Mouse (Mus musculus): Measurements from ENCODE around the gene Lpo.
A peak's percentile ranks its signal among the peaks of the same experiment; 100 is the strongest.

The Lpo gene

DNA sequence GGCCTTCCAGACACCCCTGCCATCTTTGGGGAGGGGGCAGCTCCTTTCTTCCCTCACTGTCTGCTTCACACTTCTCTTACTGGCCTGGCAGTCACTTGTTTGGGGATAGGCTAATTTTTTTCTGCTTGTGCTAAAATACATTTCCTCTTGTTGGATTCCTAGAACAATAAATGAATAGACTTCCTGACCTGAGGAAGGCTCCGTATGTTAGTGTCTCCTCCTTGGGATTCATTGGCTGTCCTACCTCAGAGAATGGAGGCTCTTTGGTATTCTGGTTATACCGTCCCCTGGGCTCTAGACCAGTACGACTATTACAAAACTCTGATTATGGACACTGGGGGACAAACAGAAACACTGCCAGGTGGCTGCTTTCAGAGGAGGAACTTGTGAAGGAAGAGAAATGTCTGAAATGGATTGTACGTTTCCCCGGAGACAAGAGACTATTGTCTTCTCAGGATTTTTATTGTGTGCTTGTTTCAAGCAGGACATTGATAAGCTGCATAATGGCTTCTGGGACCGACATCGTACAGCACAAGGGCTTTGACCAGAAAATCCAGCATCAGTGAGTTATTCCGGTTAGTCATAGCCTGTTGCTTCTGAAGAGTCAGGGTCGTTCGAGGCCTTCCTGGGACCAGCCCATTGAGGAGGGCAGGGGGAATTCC lies at the start of gene Lpo:
TSS of gene Lpo (minus strand) at position 51 of the 662 bp plus-strand sequence.
- DNase-seq: no peak

DNA sequence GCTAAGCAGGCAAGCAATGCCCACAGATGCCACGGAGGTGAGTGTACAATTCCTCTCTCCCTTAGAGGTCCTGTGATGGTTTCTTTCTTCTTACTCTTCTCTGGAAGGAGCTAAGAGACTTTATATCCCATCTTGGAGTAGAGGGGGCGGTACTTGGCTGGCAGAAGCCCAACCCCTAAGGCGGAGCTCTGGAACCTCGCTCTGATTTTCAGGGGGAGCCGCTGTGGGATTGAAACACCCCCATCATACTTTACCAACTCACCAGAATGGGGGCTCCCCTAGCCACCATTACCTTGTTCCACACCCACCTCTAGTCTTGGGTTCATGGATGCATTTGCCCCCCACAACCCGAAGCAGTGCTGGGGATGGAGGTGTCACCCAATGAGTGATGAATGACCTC lies 47.3 kb upstream of the Lpo start, which contains the start of gene Epx:
TSS of gene Epx (minus strand) at position 101 of the 400 bp plus-strand sequence.
- DNase-seq: no peak

DNA sequence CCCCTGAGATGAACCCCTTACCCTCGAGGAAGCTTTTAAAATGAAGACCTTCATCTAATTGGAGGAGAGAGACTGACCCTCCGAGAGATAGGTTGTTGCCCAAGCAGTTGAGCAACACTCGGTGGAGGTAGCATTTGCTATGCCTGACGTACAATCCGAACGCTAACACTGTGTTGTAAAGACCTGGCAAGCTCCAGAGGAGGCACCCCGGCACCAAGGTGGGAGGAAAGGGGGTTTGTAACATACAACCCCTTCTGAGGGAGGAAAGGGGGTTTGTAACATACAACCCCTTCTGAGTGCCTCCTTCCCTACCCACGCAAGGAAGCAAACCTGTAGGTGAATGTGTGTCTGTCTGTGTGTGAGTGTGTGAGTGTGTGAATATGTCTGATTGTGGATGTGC lies 43.7 kb upstream of the Lpo start:
- no peak for DNase-seq

DNA sequence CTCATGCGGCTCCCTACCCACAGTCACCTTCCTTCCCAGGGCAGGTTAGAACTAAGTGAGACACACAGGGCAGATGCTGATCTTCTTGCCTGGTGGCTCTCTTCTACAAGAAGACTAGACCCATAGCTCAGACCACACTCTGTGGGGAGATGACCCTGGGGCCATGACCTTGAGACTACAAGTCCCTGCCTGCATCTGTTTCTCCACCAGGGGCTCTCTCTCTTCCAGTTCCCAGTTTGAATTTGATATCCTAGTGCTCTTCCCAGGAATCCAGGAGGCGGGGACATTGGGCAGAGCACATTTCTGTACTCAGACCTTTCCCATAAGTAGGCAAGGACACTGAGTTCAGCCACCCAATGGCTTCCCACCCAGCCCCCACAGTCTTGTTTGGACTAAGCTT lies 42.0 kb upstream of the Lpo start:
- no peak for DNase-seq

DNA sequence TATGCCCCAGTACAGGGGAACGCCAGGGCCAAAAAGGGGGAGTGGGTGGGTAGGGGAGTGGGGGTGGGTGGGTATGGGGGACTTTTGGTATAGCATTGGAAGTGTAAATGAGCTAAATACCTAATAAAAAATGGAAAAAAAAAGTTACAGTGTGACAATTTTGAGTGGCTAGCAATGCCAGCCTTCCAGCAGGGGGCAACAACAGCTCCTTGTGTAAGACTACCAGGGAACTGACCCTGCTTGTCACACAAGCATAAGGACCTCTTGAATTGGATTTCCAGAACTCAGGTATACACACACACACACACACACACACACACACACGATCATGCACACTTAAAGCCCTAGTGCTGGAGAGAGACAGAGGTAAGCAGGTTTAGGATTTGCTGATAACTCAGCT lies 38.8 kb upstream of the Lpo start:
- peak; percentile 64 to 66 for DNase-seq

DNA sequence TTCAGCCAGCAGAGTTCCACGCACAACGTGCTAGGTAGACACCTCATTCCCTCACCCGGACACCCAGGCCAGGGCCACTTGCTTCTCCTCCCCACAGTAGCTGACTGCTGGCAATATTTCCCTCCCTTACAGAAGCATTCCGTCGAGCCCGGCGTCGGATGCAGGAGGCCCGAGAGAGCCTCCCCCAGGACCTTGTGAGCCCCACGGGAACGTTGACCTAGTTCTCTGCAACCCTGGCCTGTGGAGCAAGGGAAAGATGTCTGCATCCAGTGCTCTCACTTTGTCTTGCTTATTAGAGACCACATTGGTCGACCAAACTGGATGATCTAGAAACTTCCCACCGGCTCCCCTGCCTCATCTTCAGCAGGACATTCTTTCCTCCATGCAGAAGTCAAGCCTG lies 34.7 kb upstream of the Lpo start:
- DNase-seq: no peak

DNA sequence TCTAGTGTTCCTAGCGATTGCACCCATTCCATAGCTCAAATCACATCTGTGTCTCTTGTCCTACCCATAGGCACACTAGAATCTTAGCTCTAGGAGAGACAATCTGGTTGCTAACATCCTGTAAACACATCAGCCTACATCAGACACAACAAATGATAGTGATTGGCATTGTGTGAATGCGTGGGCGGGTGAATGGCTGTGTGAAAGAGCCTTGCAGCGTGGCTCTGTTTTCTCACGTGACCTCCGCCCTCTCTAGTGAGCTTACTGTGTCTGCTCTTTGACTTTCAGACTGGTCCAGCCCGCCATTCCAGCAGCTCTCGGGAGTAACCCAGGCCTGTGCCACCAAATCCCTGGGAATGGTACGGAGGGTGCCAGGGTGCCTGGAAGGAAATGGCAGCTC lies 32.3 kb upstream of the Lpo start:
- DNase-seq: no peak

DNA sequence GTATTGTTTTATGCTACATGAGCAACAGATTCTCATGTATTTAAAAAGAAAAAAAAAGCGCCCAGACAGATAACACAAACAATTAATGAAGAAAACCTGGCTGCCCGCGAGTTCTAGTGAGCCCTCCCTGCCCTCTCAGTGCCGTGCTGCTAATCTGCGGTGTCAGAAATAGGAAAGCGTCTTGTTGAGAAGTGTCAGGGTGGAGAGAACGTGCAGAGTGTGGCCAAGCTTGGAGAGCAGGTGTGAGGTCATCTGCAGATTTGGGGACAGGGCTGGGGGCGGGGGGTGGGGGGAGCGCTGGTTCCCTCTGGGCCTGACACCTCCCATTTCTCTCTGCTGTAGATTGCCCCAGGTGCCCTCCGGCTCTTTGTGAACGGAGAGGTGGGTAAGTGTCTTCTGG lies 31.2 kb upstream of the Lpo start:
- DNase-seq: no peak

DNA sequence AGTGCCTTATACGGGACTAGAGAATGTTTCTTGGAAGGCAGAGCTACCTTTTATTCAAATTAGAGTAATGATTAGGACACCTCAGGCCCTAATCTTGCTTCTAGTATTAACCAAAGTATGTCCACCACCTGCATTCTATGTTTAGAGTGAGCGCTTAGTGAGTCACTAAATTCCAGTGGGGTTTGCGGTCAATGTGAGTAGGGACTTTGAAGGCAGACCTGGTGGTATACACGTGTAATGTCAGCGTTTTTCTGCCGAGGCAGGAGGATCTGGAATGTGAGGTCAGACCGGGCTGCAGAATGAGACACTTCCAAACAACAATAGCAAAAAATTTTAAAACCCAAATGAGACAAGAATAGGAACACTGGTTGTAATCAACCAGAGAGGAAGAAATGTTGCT lies 26.5 kb upstream of the Lpo start:
- no peak for DNase-seq

DNA sequence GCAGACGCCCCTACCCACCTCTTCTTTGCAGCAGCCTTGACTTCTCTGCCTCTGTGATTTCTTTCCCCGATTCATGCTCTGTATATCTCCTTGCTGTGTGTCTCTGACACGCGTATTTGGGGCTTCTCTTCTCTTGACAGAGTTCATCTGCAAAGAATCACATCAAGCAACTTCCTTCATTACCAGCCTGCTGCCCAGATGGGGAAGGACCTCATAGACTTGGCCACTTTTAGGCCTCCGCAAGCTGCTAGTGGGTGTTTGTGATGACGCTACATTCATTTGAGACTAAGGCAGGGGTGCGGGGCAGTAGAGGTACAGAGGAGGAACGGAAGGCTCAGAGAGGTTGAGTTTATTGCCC lies 25.5 kb upstream of the Lpo start:
- no peak for DNase-seq

DNA sequence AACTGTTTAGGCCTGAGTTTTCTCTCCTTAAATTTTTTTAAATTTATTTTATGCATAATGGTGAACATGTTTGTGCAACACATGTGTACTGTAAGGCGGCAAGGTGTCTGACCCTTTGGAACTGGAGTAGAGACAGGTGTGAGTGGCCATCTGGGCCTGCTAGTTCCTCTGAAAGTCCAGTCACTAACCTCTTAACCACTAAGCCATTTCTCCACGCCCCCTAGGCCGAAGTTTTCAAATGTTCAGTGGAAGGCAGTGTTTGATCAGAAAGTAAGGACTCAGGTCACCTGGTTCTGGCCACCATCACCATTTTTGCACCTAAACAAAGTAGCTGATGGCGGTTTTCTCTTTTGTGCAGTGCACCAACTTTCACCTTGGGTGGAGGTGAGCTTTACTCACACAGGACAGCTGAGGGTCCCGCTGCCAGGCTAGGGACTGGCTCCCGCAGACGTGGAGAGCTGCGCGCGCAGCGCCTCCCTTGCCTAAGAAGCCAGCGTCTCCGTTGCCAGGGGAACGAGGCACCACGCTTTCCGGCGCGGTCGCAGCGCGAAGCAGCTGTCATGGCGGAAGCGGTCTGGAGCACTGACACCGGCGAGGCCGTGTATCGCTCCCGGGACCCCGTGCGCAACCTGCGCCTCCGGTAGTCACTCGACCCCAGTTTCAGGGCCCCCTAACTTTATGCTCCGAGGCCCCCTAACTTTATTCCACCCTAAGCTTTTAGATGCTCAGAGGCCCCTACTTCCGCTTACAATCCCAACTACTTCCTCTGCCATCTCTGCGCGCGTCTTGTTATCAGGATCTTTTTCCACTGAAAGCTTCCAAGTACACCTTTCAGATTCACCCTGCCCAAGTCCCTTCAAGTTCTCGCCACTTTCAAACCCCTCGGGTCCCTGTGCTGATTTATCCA lies 24.9 kb upstream of the Lpo start, which contains the start of gene Mks1:
TSS of gene Mks1 (plus strand) at position 526 of the 907 bp plus-strand sequence.
- DNase-seq: peak; percentile 96 to 97

DNA sequence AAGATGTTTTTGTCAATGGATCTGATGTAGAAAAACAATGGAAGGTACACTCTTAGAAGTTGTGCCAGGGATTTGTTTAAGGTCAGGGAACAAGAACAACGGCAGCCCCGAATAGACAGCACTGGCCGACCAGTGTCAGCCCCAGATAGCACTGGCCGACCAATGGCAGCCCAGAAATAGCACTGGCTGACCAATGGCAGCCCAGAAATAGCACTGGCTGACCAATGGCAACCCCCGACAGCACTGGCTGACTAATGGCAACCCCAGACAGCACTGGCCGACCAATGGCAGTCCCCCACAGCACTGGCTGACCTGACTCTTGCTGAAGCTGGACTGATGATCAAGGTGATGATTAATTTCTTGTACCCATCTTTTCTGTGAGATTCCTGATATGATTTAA lies 19.8 kb upstream of the Lpo start:
- no peak for DNase-seq

DNA sequence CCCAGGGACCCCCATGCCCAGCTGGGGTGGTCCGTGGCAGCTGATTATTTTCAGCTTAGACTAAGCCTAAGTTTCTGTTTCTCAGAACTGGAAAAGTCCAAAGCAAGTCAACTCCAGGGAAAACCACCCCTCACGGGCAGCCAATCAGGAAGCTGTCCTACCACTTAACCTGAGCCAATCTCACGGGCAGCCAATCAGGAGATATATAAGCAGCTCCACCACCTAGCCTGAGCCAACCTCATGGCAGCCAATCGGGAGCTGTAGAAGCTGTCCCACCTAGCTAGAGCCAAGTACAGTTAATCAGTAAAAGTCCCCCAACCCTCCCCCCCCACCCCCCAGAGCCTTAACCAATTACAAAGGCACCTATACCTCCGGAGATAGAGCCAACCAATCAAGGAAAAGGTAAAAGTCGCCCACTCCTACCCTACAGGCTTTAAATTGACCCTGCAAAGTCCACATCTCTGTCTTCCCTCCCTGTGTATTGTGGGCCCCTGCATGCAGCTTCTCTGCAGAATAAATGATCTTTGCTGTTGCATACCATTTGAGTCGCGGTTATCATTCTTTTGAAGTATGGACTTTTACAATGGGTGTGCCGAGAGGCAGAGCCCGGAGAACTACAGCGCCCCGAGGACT lies 19.0 kb upstream of the Lpo start:
- no peak for DNase-seq

DNA sequence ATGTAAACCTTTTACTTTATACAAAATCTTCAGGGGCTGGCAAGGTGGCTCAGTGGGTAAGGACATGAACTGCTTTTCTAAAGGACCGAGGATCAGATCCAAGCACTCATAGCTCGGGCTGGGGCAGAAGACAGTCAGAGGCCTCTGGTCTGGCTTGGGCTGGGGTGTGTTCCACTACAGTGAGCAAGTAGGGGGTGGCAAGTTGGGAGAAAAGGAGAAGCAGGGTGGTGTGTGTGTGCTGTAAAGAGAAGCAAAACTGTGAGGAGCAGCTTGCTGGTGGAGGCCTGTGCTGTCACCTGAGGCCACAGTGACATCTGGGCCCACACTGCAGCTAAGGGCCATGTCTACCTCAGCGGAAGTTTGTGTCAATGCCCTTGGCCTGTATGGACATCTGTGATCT lies 13.3 kb upstream of the Lpo start:
- DNase-seq: no peak

DNA sequence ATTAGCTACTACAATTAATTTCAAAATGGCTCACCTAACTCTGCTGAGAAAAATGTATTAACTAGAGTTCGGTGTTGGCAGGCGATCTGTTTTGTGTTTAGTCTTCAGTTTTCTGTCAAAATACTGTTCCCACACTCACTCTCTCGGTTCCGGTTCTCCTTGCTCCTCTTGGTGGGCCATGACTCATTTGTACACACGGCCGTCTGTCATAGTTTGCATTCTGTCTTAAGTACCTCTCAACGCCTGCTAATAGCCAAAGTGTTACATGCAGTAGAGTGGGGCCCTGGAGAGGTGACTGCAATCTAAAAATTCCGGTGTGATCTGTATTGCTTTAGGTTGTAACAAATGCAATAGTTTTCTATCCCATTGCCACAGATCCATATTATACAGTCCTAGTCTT lies 12.6 kb upstream of the Lpo start:
- DNase-seq: no peak

DNA sequence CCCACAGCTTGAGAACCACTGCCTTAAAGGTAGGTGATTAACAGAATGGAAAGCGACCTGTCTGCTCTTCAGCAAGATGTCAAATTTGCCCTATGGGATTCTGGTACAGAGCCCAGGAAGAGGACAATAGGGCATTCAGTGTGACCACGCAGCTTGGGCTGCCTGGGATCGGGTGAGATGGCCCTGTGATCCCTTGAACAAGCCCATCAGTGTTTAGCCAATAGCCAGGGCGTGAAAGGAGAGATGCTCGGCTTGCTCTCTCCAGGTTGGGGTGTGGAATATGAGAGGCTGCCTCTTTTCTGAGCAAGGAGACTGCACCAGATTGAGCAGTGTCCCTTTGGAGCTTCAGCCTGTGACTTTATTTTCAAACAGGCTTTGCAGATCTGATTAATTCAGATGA lies 6.6 kb downstream of the Lpo start:
- DNase-seq: no peak

DNA sequence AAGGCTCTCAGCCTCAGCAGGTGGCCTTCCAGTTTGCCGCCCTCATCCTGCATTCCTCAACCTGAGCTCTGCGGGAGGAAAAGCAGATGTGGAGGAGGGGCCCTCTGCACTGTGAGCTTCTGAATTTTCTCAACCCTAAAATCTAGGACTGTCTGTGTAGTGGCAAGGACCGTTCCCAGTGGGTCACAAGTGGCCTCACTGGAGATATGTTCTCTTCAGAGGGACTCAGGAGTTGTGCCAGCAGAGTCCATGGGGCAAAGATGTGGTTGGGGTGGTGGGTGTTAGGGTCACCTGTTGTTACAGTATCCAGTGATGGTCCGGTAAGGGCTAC lies 10.7 kb downstream of the Lpo start:
- no peak for DNase-seq

DNA sequence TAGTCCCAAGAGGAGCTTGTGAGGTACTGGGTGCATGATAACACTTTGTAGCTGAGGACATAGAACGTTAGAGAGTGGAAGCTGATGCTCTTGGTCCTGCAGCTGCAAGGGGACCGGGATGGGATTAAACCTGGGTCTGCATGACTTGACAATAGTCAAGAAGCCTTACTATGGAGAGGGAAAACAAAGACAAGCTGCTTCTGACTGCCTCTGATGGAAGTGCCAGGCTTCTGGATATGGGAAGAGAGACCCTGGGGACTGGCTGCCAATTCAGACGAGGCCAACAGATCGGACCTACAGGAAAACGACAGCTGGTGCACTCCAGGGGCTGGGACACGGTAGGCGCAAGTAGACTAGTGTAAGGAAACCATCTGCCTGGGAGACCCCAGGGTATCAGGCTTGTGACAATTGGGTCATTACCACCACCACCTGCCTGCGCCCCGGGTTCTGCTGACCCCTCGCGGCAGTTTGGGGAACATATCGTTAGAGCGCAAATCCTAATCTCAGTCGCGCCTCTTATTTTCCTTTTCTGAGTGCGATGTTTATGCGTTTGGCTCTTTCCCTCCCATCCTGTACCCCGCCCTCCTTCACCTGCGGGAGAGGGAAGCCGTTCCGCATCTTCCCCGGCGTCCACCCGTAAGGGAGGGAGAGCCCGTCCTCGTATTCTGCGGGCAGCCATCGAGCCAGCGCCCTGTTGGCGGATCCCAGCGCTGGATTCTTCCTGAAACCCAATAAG lies 11.2 kb downstream of the Lpo start:
- DNase-seq: peak; percentile 63 to 68

DNA sequence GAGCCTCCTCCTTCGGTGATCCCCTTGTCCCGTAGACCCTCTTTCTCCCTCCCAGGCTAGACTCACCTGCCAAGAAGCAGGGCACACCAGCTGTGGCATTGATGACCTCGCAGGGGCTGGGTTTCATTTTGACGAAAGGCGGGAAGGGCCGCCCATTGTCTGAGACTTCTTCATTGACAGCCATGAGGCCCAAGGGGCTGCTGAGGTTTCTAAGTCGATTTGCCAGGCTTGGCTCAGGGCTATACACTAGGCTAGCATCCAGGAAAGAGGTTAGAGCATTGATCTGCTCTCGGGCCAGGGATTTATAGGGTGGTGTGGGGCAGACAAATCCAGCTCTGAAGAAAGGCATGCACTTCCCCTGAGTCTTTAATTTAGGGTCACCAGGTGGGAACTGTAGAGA lies 13.3 kb downstream of the Lpo start:
- DNase-seq: no peak

DNA sequence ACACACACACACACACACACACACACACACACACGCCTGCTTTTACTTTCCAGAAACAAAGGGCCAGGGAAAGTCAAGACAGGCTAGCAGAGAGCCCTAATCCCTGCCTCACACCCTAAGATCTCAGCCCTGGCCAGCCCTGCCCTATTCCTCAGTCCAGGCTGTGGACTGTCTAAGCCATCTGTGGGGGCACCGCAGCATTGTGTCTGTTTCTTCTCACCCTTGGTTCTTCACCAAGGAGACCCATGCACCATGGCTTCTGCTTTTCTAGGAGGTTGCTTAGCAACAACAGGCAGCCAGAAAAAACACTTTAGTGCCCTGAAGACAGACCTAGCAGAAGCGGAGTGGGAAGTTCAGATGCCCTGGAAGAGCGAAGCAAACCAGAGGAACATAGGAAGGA lies 16.7 kb downstream of the Lpo start:
- no peak for DNase-seq

DNA sequence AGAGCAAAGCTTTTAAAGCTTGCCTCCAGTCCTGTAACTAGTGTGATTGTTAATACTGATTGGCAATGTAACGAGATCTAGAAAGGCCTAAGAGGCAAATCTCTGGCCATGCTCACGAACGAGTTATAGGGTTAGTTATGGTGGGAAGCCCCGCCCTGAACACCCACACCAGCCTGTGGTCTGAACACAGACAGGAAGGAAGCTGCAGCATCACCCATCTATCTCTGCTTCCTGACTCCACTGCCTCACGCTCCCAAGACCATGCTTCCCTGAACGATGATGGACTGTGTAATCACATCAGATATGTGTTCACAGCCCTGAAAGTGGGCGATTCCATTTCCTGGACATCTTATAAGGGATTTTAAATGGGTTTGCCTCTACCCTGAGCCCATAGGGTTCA lies 19.9 kb downstream of the Lpo start:
- no peak for DNase-seq

DNA sequence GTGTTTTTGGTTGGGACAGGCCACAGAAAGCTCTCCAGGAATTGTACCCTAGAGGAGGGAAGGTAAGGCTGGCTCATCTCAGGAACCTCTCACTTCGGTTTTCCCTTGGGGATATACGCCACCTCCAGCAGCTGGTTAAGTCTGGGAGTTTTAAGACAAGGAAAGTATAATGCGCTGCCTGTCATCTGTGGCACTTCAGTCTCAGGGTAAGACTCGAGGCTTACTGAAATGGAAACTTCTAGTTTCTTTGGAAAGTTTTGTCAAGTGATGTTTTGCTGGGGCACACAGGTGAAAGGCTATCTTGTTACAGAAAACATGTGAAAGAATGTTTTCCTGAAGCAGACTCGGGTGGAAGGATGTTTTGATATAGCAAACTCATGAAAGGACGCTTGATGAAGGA lies 20.7 kb downstream of the Lpo start:
- DNase-seq: no peak

DNA sequence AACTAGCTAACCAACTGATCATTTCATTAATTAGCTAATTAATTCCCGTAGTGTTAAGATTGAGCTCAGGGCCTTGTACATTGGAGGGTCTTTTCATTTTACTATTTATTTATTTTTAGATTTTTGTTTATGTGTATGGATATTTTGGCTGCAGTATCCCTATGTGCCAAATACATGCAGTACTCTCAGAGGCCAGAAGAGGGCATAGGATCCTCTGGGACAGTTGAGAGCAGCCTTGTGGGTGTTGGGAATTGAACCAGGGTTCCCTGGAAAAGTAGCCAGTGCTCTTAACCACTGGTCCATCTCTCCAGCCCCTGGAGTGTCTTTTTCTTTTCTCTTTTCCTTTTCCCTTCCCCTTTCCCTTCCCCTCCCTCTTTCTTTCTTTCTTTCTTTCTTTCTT lies 22.6 kb downstream of the Lpo start:
- peak; percentile 18 to 32 for DNase-seq
